Mouse (Mus musculus) naive thymus-derived CD4-positive, alpha-beta T cell, adult 2 months (primary cell): ENCODE measurements around the gene Olfr190.
"Not testable (repeated sequence)": the region's sequence is repeated elsewhere in the genome, so short reads cannot be mapped to it uniquely, and the experiment has no call there.

Experiments
- DNase-seq: peaks from one replicate; pipeline ENCODE4 v3.0.0-alpha.2; 2011; ENCODE audit warnings: low read depth

Olfr190 gene

GRCm38 (mm10) chr16:59077905-59078304 is at the start of gene Olfr190:
Gene Olfr190 (minus strand): TSS chr16:59078005.
- no peak for DNase-seq

GRCm38 (mm10) chr16:59120969-59121368 is 43.2 kb upstream of the Olfr190 start, which contains the start of gene Olfr194:
Gene Olfr194 (minus strand): TSS chr16:59121069.
- DNase-seq = no peak

- DNase-seq = no peak
Observed at GRCm38 (mm10) chr16:59111781-59112180, 34.0 kb upstream of the Olfr190 start, which contains the start of gene Olfr193. Gene Olfr193 (minus strand): TSS chr16:59111881.

GRCm38 (mm10) chr16:59108522-59108921 is 30.7 kb upstream of the Olfr190 start:
- not testable (repeated sequence) for DNase-seq

- DNase-seq = no peak
Observed at GRCm38 (mm10) chr16:59105312-59105711, 27.5 kb upstream of the Olfr190 start.

DNA sequence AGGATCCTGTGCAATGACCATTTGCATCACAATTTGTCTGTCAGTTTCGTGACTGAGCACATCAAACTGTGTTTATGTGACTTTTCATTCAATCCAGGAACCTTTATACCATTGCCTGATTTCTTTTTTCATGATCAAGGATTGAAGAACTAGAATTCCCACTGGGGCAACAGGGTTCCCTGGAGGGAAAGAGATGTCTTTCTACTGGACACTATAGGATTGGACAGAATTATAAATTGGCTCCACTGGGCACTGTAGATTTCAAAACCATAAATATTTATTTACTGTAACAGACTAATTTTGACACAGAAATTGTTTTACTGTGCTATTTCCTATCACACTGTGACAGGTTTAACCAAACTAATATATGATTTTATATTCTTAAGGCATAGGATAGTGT is 11.9 kb upstream of the Olfr190 start, which contains the start of gene Olfr191:
Gene Olfr191, minus strand, starts transcription at position 101 of the 400 bp plus-strand sequence.
- not testable (repeated sequence) for DNase-seq

GRCm38 (mm10) chr16:59081113-59081512 is 3.3 kb upstream of the Olfr190 start:
- not testable (repeated sequence) for DNase-seq

DNA sequence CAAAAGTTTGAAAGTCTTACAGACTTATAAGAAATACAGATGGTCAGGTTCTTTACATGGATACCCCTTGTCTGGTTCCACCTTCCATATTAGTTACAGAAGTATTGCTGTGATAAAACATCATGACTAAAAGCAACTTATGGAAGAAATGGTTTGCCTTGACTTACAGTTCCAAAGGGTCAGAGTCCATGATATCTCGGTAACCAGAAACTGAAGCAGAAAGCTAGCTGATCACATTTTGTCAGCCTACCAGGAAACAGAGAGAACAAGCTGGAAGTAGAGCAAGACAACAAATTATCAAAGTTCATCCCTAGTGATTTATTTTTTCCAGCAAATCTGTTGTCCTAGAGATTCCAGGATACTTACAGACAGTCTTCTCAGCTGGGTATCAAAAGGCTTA is 4.3 kb downstream of the Olfr190 start:
- DNase-seq = no peak

DNA sequence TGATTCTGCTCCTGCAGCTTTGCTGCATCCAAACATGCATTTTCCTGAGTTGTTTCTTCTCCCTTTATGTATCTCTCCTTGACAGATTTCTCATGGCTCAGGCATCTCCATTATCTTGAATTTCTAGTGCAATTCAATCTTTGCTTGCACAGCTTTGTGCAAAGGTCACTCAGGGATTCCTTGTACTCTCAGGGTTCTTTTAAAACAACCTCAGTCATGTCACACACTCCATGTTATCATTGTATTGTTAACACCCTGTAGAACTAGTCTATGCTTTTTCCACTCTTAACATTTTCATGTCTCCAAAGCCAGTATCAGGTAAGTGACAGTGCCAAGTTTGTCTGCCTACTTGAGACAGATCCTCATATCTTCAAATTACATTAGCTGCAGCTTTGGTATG is 6.0 kb downstream of the Olfr190 start:
- no peak for DNase-seq

DNA sequence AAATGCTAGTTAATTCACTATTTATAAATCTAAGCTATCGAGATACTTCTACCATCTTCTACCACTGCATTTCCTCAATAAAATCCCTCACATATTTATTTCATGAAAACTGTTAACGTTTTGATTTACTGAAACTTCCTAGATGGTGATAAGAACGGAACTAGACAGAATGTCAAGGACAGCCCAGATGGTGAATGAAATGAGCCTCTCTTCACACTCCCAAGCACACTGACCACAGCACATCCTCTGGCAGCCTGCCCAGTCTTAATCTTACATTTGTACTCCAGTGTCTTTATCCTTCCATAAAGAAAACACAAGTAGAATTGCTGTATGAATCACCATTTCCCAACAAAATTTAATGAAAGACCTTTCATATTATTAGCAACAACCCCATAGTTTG is 15.4 kb downstream of the Olfr190 start:
- not testable (repeated sequence) for DNase-seq

GRCm38 (mm10) chr16:59049286-59049685 is 28.5 kb downstream of the Olfr190 start:
- not testable (repeated sequence) for DNase-seq

DNA sequence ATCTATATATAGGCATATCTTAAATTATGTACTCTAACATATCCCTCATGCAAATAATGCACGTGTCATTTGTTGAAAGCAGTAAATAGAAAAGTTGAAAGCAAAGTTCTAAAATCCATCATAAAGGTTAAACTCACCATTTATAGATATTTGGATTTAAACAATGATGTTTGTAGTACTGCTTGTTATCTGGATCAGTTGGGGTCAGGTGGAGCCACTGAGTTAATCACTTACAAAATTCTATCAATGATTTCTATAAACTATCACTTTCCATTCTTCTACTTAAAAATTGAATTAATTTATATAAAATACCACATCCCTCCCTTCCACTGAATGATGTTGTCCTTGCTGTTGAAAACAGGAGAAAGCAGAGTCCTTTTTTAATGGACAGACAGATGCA is 28.9 kb downstream of the Olfr190 start:
- no peak for DNase-seq

DNA sequence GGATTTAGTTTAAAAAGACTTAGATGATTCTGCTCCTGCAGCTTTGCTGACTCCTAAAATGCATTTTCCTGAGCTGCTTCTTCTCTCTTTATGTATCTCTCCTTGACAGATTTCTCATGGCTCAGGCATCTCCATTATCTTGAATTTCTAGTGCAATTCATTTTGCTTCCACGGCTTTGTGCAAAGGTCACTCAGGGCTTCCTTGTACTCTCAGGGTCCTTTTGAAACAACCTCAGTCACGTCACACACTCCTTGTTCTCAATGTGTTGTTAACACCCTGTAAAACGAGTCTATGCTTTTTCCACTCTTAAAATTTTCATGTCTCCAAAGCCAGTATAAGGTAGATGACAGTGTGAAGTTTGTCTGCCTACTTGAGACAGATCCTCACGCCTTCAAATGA is 30.2 kb downstream of the Olfr190 start:
- no peak for DNase-seq

GRCm38 (mm10) chr16:59045835-59046234 is 32.0 kb downstream of the Olfr190 start:
- DNase-seq = no peak

- DNase-seq = no peak
Observed at GRCm38 (mm10) chr16:59039710-59040109, 38.1 kb downstream of the Olfr190 start, which contains the start of gene Olfr187. Gene Olfr187 (minus strand): TSS chr16:59039767.

DNA sequence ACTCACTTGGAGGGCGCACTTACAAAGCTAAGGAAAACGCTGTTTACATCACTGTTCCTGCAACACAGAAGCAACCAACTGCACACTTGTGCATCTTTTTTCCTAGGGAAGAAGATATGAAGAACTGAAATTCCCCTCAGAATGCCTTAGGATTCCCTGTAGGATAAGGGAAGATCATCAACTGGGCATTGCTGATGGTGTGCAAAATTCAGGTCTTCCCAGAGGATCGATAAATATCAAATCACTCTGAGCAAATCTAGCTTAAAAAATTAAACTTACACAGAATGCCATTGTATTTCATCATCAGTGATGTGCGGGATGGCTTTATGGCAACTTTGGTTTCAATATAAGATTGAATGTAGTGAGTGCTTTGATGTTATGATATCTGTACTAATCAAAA is 47.6 kb downstream of the Olfr190 start, which contains the start of gene Olfr186:
Gene Olfr186, minus strand, starts transcription at position 101 of the 400 bp plus-strand sequence.
- DNase-seq = no peak
